Mouse (Mus musculus) E14TG2a.4 (cell line): ENCODE data around the gene Pdcd2l.
"Not testable (repeated sequence)": the region's sequence is repeated elsewhere in the genome, so short reads cannot be mapped to it uniquely, and the experiment has no call there.

Source experiments
- H3K27me3 ChIP-seq: 2 replicates; pipeline ENCODE4 v1.6.1; 2014; ENCODE audit warnings: low read length, control low read depth; ENCODE audit not compliant: insufficient read depth
- H3K36me3 ChIP-seq: 2 replicates; pipeline ENCODE4 v1.6.1; 2014; ENCODE audit warnings: low read length, control low read depth; ENCODE audit not compliant: insufficient read depth
- H3K4me1 ChIP-seq: replicated peaks from 2 replicates; pipeline ENCODE4 v1.6.1; 2014; ENCODE audit warnings: low read depth, low read length, control low read depth
- H3K4me3 ChIP-seq: replicated peaks from 2 replicates; pipeline ENCODE4 v1.5.1; 2014; ENCODE audit warnings: mild to moderate bottlenecking, low read length
- H3K9me3 ChIP-seq: 2 replicates; pipeline ENCODE4 v1.6.1; 2014; ENCODE audit warnings: low read length, control low read depth
- CTCF ChIP-seq: conservative IDR thresholded peaks from 2 replicates; pipeline ENCODE4 v1.5.1; 2014; ENCODE audit warnings: low read length
- NANOG ChIP-seq: IDR thresholded peaks from 2 replicates; pipeline ENCODE4 v1.6.1; 2014; ENCODE audit warnings: borderline replicate concordance, low read length, mixed read lengths
- POU5F1 ChIP-seq: IDR thresholded peaks from 2 replicates; pipeline ENCODE4 v1.6.1; 2014; ENCODE audit warnings: low read length, borderline replicate concordance

The Pdcd2l gene

GRCm38 (mm10) chr7:34198346-34198745 is 1.9 kb upstream of the Pdcd2l start:
- peaks cover 30% of the 10 kb centered on the region for H3K4me1 ChIP-seq
- no peaks in the 10 kb centered on the region for H3K9me3 ChIP-seq
- H3K36me3 ChIP-seq, result peaks cover 52% of the 10 kb centered on the region
- H3K4me3 ChIP-seq, result no peak overlapping the region
- TF ChIP-seq CTCF (peak; percentile 68), POU5F1 (no peak)
- no peaks in the 10 kb centered on the region for H3K27me3 ChIP-seq

- peak overlapping the region; percentile 100 for H3K4me3 ChIP-seq
- no peaks in the 10 kb centered on the region for H3K27me3 ChIP-seq
- H3K36me3 ChIP-seq, result peaks cover 50% of the 10 kb centered on the region
- H3K4me1 ChIP-seq, result peaks cover 33% of the 10 kb centered on the region
- TF ChIP-seq POU5F1, result no peak
- peak; percentile 60 for TF ChIP-seq CTCF
- no peak for TF ChIP-seq NANOG
- no peaks in the 10 kb centered on the region for H3K9me3 ChIP-seq
Observed at GRCm38 (mm10) chr7:34195632-34196031, 829 bp downstream of the Pdcd2l start.

DNA sequence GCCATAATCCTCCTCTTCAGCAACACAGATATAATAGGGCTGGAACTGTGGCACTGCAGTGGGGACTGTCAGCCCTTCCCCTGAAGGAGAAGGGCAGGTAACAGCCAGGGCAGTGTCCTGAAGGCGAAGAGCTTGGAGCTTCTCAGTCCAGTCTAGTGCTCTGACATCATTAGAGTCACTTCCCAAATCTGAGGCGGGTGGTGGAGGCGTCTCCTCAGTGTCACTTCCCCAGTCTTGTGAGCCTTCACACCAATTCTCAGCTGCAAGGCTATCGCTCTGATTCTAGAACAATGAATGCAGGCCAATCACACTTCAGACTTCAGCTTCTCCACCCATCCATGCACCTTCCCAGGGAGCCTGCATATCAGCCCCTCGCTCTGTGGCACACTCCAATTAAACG is 3.6 kb downstream of the Pdcd2l start:
- peaks cover 68% of the 10 kb centered on the region for H3K36me3 ChIP-seq
- H3K9me3 ChIP-seq, result no peaks in the 10 kb centered on the region
- H3K4me3 ChIP-seq, result no peak overlapping the region
- TF ChIP-seq CTCF (no peak), NANOG (no peak), POU5F1 (no peak)
- H3K4me1 ChIP-seq, result peaks cover 33% of the 10 kb centered on the region
- no peaks in the 10 kb centered on the region for H3K27me3 ChIP-seq

DNA sequence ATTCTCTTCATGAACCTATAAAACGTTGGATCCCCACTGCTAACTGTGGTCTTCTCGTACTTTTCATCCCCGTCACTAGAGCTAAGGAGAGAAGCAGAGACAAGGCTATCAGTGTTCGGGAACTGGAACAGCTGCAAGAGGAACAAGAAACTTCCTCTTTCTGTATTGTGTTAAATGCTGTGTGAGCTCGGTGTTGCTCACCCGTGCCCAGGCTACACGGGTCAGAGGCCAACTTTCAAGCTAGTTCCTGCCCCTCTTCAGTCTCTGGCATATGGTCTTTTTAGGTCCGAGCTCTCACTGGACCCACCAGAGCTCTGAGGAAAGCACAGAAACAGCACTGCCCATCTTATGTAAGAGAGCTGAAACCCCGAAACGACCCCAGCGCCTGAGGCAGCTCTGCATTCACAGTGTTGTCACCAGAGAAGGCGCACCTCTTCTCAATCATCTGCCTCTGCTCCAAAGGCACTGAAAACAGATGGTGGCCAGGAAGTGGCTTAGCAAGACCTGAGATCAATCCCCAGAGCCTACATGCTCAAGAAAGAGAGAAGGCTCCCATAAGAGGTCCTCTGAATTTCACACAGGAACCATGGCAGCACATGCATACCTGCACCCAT is 7.0 kb downstream of the Pdcd2l start:
- no peak overlapping the region for H3K4me3 ChIP-seq
- H3K9me3 ChIP-seq, result no peaks in the 10 kb centered on the region
- H3K36me3 ChIP-seq, result peaks cover 87% of the 10 kb centered on the region
- TF ChIP-seq CTCF (no peak), POU5F1 (no peak), NANOG (no peak)
- no peaks in the 10 kb centered on the region for H3K27me3 ChIP-seq
- peaks cover 29% of the 10 kb centered on the region for H3K4me1 ChIP-seq

DNA sequence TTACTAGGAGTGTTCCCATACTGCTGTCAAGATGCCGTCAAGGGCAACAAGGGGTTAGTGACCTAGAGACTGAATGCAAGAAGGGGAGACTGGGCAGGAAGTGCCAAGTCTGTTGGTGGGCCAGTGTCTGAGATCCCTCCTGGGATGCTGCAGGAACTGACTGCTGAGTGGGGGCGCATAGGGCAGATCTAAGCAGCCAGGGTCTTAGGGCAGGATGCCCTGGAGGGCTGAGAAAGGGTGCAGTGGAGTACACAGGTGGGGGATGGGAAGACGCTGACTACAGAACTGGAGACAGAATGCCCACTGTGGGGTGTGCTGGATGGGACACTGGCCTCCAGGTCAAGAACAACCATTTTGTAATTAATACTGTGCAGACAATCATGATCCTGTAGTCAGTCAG is 12.7 kb downstream of the Pdcd2l start:
- peak overlapping the region; percentile 55 for H3K4me3 ChIP-seq
- peaks cover 63% of the 10 kb centered on the region for H3K36me3 ChIP-seq
- H3K9me3 ChIP-seq, result peaks cover 35% of the 10 kb centered on the region
- H3K27me3 ChIP-seq, result no peaks in the 10 kb centered on the region
- H3K4me1 ChIP-seq, result peaks cover 25% of the 10 kb centered on the region
- no peak for TF ChIP-seq NANOG
- TF ChIP-seq CTCF, result no peak
- TF ChIP-seq POU5F1, result no peak

- Histone ChIP-seq H3K9me3 (peaks cover 40% of the 10 kb centered on the region), H3K27me3 (no peaks in the 10 kb centered on the region), H3K4me3 (peak overlapping the region; percentile 55), H3K4me1 (peaks cover 25% of the 10 kb centered on the region), H3K36me3 (peaks cover 59% of the 10 kb centered on the region)
- TF ChIP-seq CTCF, result no peak
- TF ChIP-seq POU5F1, result no peak
- TF ChIP-seq NANOG, result no peak
Observed at GRCm38 (mm10) chr7:34183356-34183755, 13.1 kb downstream of the Pdcd2l start.

DNA sequence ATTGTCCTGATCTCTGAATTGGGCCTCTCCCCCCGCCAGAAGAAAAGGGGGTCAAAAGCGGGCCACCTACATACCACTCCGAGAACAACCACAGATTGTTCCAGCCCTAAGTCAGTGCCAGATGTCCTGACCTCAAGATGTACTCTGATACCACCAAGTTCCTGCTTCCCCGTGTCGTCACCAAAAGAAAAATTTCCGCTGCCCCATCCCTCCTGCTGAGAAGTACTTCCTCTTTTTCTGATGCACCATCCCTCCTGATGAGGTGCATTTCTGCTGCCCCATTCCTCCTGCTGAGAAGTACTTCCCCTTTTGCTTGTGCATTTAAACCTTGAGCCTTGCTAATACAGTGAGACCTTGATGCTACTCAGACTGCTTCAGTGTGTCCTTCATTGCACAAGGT is 20.2 kb downstream of the Pdcd2l start:
- not testable (repeated sequence) for H3K4me3 ChIP-seq, H3K27me3 ChIP-seq, H3K4me1 ChIP-seq, H3K36me3 ChIP-seq
- peaks cover 63% of the 10 kb centered on the region for H3K9me3 ChIP-seq

DNA sequence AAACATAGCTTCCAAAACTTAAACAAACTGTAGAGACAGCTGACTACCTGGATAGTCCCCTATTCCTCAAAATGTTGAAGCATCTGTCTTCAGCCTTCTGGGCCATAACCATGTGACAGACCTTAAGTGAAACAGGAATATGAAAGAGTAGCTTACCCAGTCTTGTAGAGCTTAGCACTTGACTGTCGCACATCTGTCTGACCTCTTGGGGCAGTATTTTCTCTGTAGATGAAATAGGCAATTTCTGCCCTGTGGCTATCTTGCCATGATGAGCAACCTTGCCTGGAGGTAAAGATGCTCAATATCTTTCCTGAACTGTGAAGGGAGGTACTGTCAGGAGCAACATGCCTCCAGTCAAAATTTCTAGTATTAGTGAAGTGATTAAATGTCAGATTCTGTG is 24.2 kb downstream of the Pdcd2l start:
- peaks cover 25% of the 10 kb centered on the region for H3K9me3 ChIP-seq
- no peak overlapping the region for H3K4me3 ChIP-seq
- peak; percentile 20; the same call in 1 of the 2 replicates for TF ChIP-seq CTCF
- TF ChIP-seq NANOG, result no peak
- H3K27me3 ChIP-seq, result no peaks in the 10 kb centered on the region
- H3K36me3 ChIP-seq, result no peaks in the 10 kb centered on the region
- H3K4me1 ChIP-seq, result peaks cover 26% of the 10 kb centered on the region

DNA sequence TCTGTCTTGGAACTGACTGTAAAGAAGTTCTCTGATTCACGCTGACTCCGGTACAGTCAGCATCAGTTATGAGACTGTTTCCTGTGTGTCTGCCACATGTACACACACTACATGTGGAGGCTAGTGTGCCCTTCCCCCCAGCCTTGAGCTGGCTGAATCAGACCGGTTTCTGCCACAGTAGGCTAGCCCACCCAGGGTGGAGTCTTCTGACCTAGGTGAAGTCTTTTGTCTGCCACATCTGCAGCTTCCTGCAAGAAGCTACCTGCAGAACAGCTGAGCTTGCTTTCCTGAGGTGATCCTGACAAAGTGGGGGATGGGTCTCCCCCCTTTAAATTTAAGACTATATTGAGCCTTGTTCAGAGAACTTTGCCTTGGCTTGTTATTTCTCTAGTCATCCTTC is 27.0 kb downstream of the Pdcd2l start, which contains the start of gene Uba2:
TSS of gene Uba2 (minus strand) at position 146 of the 400 bp plus-strand sequence.
- H3K4me3 ChIP-seq, result peak within 1 kb of the TSS; percentile 98
- TF ChIP-seq NANOG, result peak; percentile 33; the same call in 1 of the 2 replicates
- TF ChIP-seq POU5F1, result no peak
- TF ChIP-seq CTCF, result no peak
- no peaks in the 10 kb centered on the region for H3K9me3 ChIP-seq
- H3K36me3 ChIP-seq, result peaks cover 19% of the 10 kb centered on the region
- no peaks in the 10 kb centered on the region for H3K27me3 ChIP-seq
- peaks cover 47% of the 10 kb centered on the region for H3K4me1 ChIP-seq
